Mouse (Mus musculus): ENCODE measurements around the gene Ptprn2.

DNA sequence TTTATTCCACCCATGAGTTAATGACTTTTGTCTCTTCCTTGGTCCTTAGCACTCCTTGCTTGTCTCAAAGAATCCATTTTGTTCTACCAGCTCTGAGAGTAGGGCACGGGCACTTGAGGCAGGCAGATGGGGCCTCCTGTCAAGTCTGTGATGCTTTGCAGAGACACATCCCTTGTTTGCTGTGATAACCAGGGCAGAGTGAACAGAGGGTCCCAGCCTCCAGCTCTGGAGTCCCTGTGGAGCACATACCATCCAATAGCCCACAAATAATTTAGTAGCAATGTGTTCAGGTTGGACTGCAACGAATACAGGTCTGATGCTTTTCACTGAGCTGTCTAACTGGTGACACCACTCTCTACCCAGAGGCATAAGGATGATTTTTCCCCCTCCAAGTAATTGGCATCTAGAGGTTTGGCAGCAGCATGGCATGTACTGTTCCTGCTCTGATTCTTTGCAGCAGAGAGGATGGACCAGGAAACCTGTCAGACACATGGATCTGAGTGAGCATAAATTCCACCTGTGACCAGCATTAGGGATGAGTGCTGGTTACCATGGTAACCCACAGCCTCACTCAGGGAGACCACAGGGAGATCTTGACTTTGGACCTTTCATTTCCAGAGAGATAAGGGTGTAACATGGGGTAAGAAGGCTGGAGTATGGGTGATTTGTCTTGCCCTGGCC is 319.7 kb downstream of the Ptprn2 start:
- no peak for TF ChIP-seq POLR2A (IDR thresholded peaks at IDR 0.05; ENCODE audit: borderline replicate concordance, low read depth, low read length)
- no peak for TF ChIP-seq CTCF (IDR thresholded peaks at IDR 0.05; ENCODE audit: low read depth, low read length)

All from bone marrow macrophage, adult 2 months (primary cell).